Mouse (Mus musculus): ENCODE measurements around the gene Map3k11.

DNA sequence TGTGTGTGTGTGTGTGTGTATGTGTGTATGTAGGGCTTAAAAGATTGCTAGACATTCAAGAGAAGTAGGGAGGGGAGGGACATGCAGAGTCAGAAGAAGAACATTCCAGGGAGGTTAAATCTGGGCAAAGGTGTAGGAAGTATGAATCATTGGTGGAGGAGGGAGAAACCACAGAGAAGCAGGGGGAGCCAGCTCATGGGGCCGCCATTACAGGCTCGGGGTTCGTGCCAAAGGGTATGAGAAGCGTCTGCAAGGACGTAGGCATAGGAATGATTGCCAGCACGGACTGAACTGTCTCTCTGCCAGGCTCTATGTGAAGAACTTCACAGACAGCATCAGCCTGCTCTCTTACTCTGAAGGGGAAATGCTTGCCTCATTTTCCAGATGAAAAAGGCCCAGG is 60.9 kb downstream of the Map3k11 start:
- TF ChIP-seq CTCF (IDR thresholded peaks at IDR 0.05; ENCODE audit: extremely low read depth, insufficient read depth, insufficient read length, insufficient replicate concordance) (no peak), POLR2A (IDR thresholded peaks at IDR 0.05; ENCODE audit: low read depth, low read length) (no peak)
